Mouse (Mus musculus) brain, embryonic 14.5 days (tissue): Measurements from ENCODE around the gene Elmo3.

ENCODE experiments used
- CTCF ChIP-seq: fragments of 200-500 bp; IDR thresholded peaks from 2 replicates; pipeline ENCODE4 v1.5.1; 2012; ENCODE audit warnings: inconsistent platforms, mild to moderate bottlenecking, moderate library complexity, borderline replicate concordance; ENCODE audit not compliant: insufficient read depth, insufficient read length; ENCODE audit errors: extremely low read depth
- POLR2A ChIP-seq: fragments of 200-500 bp; IDR thresholded peaks from 2 replicates; pipeline ENCODE4 v1.6.1; 2012; ENCODE audit warnings: mild to moderate bottlenecking, inconsistent platforms, borderline replicate concordance; ENCODE audit not compliant: poor library complexity, insufficient read depth, insufficient read length, severe bottlenecking; ENCODE audit errors: extremely low read depth

- no peak for TF ChIP-seq POLR2A
- TF ChIP-seq CTCF = no peak
Measured at GRCm38 (mm10) chr8:105275840-105276239, 29.6 kb upstream of the Elmo3 start, which contains the start of gene Nol3.
